Mouse (Mus musculus): ENCODE data around the gene Taok1. TPM values are rescaled to one million over a fixed set of nuclear protein-coding genes. Genes with fewer than 3 reads are reported as not detected.
"Not testable (repeated sequence)": the region's sequence is repeated elsewhere in the genome, so short reads cannot be mapped to it uniquely, and the experiment has no call there.

Taok1 gene
- 100 to 1,000 TPM in 2 of 4 experiments, 10 to 100 TPM in 2; 99.9 to 115 (median 107) TPM for total RNA-seq (2022)

- peak; percentile 88 to 92 for DNase-seq (ENCODE audit: low spot score in 2 of 2)
Observed at GRCm38 (mm10) chr11:77607538-77608455, at the start of gene Taok1. Taok1 (minus strand) TSS chr11:77607815.

- not testable (repeated sequence) for DNase-seq (ENCODE audit: low spot score in 2 of 2)
Observed at GRCm38 (mm10) chr11:77653406-77654190, 46.0 kb upstream of the Taok1 start.

GRCm38 (mm10) chr11:77652484-77652883 is 44.9 kb upstream of the Taok1 start:
- no peak for DNase-seq (ENCODE audit: low spot score in 2 of 2)

- DNase-seq (ENCODE audit: low spot score in 2 of 2): no peak
Observed at GRCm38 (mm10) chr11:77648878-77649277, 41.3 kb upstream of the Taok1 start.

- DNase-seq (ENCODE audit: low spot score in 2 of 2): no peak
Observed at GRCm38 (mm10) chr11:77645481-77645880, 37.9 kb upstream of the Taok1 start.

- no peak for DNase-seq (ENCODE audit: low spot score in 2 of 2)
Observed at GRCm38 (mm10) chr11:77641390-77641789, 33.8 kb upstream of the Taok1 start.

- peak; percentile 59 to 82 for DNase-seq (ENCODE audit: low spot score in 2 of 2)
Observed at GRCm38 (mm10) chr11:77630257-77630670, 22.6 kb upstream of the Taok1 start.

GRCm38 (mm10) chr11:77629476-77629875 is 21.9 kb upstream of the Taok1 start:
- DNase-seq (ENCODE audit: low spot score in 2 of 2): no peak

GRCm38 (mm10) chr11:77626596-77627535 is 19.3 kb upstream of the Taok1 start:
- no peak for DNase-seq (ENCODE audit: low spot score in 2 of 2)

GRCm38 (mm10) chr11:77625061-77625855 is 17.6 kb upstream of the Taok1 start:
- DNase-seq (ENCODE audit: low spot score in 2 of 2): peak; percentile 78 to 82

- peak; percentile 82 to 86 for DNase-seq (ENCODE audit: low spot score in 2 of 2)
Observed at GRCm38 (mm10) chr11:77624441-77625060, 16.9 kb upstream of the Taok1 start.

- no peak for DNase-seq (ENCODE audit: low spot score in 2 of 2)
Observed at GRCm38 (mm10) chr11:77624002-77624401, 16.4 kb upstream of the Taok1 start.

- no peak for DNase-seq (ENCODE audit: low spot score in 2 of 2)
Observed at GRCm38 (mm10) chr11:77621902-77622535, 14.4 kb upstream of the Taok1 start.

GRCm38 (mm10) chr11:77615084-77615624 is 7.5 kb upstream of the Taok1 start:
- no peak for DNase-seq (ENCODE audit: low spot score in 2 of 2)

- DNase-seq (ENCODE audit: low spot score in 2 of 2): peak in 1 of 2 experiments; percentile 19
Observed at GRCm38 (mm10) chr11:77606835-77607537, 629 bp downstream of the Taok1 start.

- no peak for DNase-seq (ENCODE audit: low spot score in 2 of 2)
Observed at GRCm38 (mm10) chr11:77606469-77606834, 1.2 kb downstream of the Taok1 start.

- DNase-seq (ENCODE audit: low spot score in 2 of 2): no peak
Observed at GRCm38 (mm10) chr11:77597266-77597665, 10.3 kb downstream of the Taok1 start.

GRCm38 (mm10) chr11:77591388-77591787 is 16.2 kb downstream of the Taok1 start:
- no peak for DNase-seq (ENCODE audit: low spot score in 2 of 2)

Measured in layer of hippocampus, adult 8-10 months (tissue).